Mouse (Mus musculus) adrenal gland, adult 18-20 months (tissue): Measurements from ENCODE around the gene Gramd1c. TPM values are rescaled to one million over a fixed set of nuclear protein-coding genes. Genes with fewer than 3 reads are reported as not detected.

Experiments used
- DNase-seq, 2 experiments: peaks; one replicate each; pipeline ENCODE4 v3.0.0; 2021 to 2022; ENCODE audit warnings: low spot score in 2 of 2
- microRNA-seq, 2 experiments: library from miRNA; unstranded; fragments of <30 nt; microRNA quantifications; one replicate each; pipeline ENCODE4 v1.2.0; 2021; ENCODE audit warnings: borderline number of aligned reads in 2 of 2
- total RNA-seq, 2 experiments: library from RNA; stranded (reverse); gene quantifications; 1 replicate in 1 of 2; 2 replicates in 1 of 2; pipeline ENCODE4 v1.2.3; 2021

Gene Gramd1c
- total RNA-seq, 2 experiments from 2014 or later = 1.0 to 2.0 TPM

- no peak for DNase-seq
Measured at GRCm38 (mm10) chr16:43963780-43964179, 99.4 kb downstream of the Gramd1c start.

- no peak for DNase-seq
Measured at GRCm38 (mm10) chr16:43963291-43963690, 99.9 kb downstream of the Gramd1c start.

- no peak for DNase-seq
Measured at GRCm38 (mm10) chr16:43958038-43958437, 105.1 kb downstream of the Gramd1c start.

- no peak for DNase-seq
Measured at GRCm38 (mm10) chr16:43954913-43955312, 108.2 kb downstream of the Gramd1c start.

- DNase-seq = no peak
Measured at GRCm38 (mm10) chr16:43951591-43951990, 111.6 kb downstream of the Gramd1c start.

GRCm38 (mm10) chr16:43945869-43946268, 117.3 kb downstream of the Gramd1c start:
- no peak for DNase-seq

- no peak for DNase-seq
Measured at GRCm38 (mm10) chr16:43945351-43945750, 117.8 kb downstream of the Gramd1c start.

- DNase-seq = no peak
Measured at GRCm38 (mm10) chr16:43940846-43941245, 122.3 kb downstream of the Gramd1c start.

GRCm38 (mm10) chr16:43935892-43936291, 127.3 kb downstream of the Gramd1c start:
- no peak for DNase-seq

GRCm38 (mm10) chr16:43935367-43935766, 127.8 kb downstream of the Gramd1c start:
- DNase-seq = no peak

GRCm38 (mm10) chr16:43934856-43935255, 128.3 kb downstream of the Gramd1c start:
- no peak for DNase-seq

GRCm38 (mm10) chr16:43933041-43933440, 130.1 kb downstream of the Gramd1c start:
- DNase-seq = no peak

- no peak for DNase-seq
Measured at GRCm38 (mm10) chr16:43932319-43932718, 130.8 kb downstream of the Gramd1c start.

GRCm38 (mm10) chr16:43931502-43931901, 131.6 kb downstream of the Gramd1c start:
- DNase-seq = no peak

GRCm38 (mm10) chr16:43930577-43930976, 132.6 kb downstream of the Gramd1c start:
- no peak for DNase-seq

Small RNA genes lying within 50 kb of the gene (microRNA-seq; reads per million reads assigned to microRNA genes)
- 0 reads per million in 2 experiments for gene Mir3470b

Other genes starting within 250 kb of the Gramd1c start
- gene Ccdc191, start 173.5 kb downstream of the Gramd1c start, total RNA-seq = 1 to 10 TPM; 5.3 to 5.5 TPM
- 10 to 100 TPM; 34.7 to 35.0 TPM for gene Qtrt2, start 136.5 kb downstream of the Gramd1c start, total RNA-seq
- under 1 TPM; 0.93 to 0.96 TPM for gene Zdhhc23, start 83.6 kb downstream of the Gramd1c start, total RNA-seq
- gene Atp6v1a, start 76.4 kb upstream of the Gramd1c start, total RNA-seq = 100 to 1,000 TPM; 133 to 162 TPM
- gene Naa50, start 76.5 kb upstream of the Gramd1c start, total RNA-seq = 10 to 100 TPM; 87.1 to 96.8 TPM
- 10 to 100 TPM; 18.8 to 20.7 TPM for gene Usf3, start 109.9 kb upstream of the Gramd1c start, total RNA-seq